Mouse (Mus musculus) liver, adult 2 months (tissue): Measurements from ENCODE around the gene Gm6096. TPM values are rescaled to one million over a fixed set of nuclear protein-coding genes. Genes with fewer than 3 reads are reported as not detected.

Experiments
- DNase-seq: peaks from one replicate; pipeline ENCODE4 v3.0.0-alpha.2; 2011; ENCODE audit warnings: low read depth, low spot score; ENCODE audit errors: extremely low read depth
- H3K27ac ChIP-seq: fragments of 200-500 bp; replicated peaks from 2 replicates; pipeline ENCODE4 v1.5.1; 2012; ENCODE audit warnings: low read depth, mild to moderate bottlenecking, control low read depth, inconsistent platforms, low read length; ENCODE audit not compliant: insufficient read depth
- H3K27me3 ChIP-seq: fragments of 200-500 bp; 2 replicates; pipeline ENCODE4 v1.6.1; 2012; ENCODE audit warnings: mild to moderate bottlenecking, moderate library complexity, low read length, inconsistent platforms; ENCODE audit not compliant: control insufficient read depth, insufficient read depth
- H3K36me3 ChIP-seq: fragments of 200-500 bp; 2 replicates; pipeline ENCODE4 v1.6.1; 2012; ENCODE audit warnings: low read length, inconsistent platforms; ENCODE audit not compliant: control insufficient read depth, insufficient read depth
- H3K4me1 ChIP-seq: fragments of 200-500 bp; 2 replicates; pipeline ENCODE4 v1.6.1; 2011; ENCODE audit warnings: low read length; ENCODE audit not compliant: control insufficient read depth, insufficient read depth
- H3K4me3 ChIP-seq: fragments of 200-500 bp; 2 replicates; pipeline ENCODE4 v1.5.1; 2011; ENCODE audit warnings: low read depth, mild to moderate bottlenecking, control low read depth, low read length, moderate library complexity; ENCODE audit not compliant: insufficient read depth
- H3K79me2 ChIP-seq: fragments of 200-500 bp; 2 replicates; pipeline ENCODE4 v1.6.1; 2012; ENCODE audit warnings: inconsistent platforms, mild to moderate bottlenecking, low read length, moderate library complexity; ENCODE audit not compliant: control insufficient read depth, insufficient read depth
- H3K9ac ChIP-seq: fragments of 200-500 bp; 2 replicates; pipeline ENCODE4 v1.6.1; 2012; ENCODE audit warnings: low read depth, mild to moderate bottlenecking, control low read depth, inconsistent platforms, low read length
- CTCF ChIP-seq: fragments of 200-500 bp; IDR thresholded peaks from 2 replicates; pipeline ENCODE4 v1.5.1; 2011; ENCODE audit warnings: low read depth, low read length, control low read depth
- POLR2A ChIP-seq: fragments of 200-500 bp; IDR thresholded peaks from 2 replicates; pipeline ENCODE4 v1.6.1; 2011; ENCODE audit warnings: low read length, control low read depth; ENCODE audit not compliant: insufficient read depth; ENCODE audit errors: extremely low read depth
- WGBS: fragments of 180-500 bp; shearing (Covaris S2); methylation state at CpG from one replicate; pipeline ENCODE4 v1.1.7; 2018; 5-methylcytosine and 5-hydroxymethylcytosine counted together
- polyA plus RNA-seq: library from polyadenylated mRNA; depleted of rRNA; stranded (reverse); fragments of >200 nt; gene quantifications from 2 replicates; pipeline ENCODE4 v1.2.3, GENCODE M21; 2012
- total RNA-seq: library from RNA; depleted of rRNA; stranded (reverse); fragments of >200 nt; gene quantifications from 2 replicates; pipeline ENCODE4 v1.2.3, GENCODE M21; 2014

Gene Gm6096
- total and polyA plus RNA-seq, 2 experiments = not detected

- Histone ChIP-seq H3K27me3 (no peaks in the 10 kb centered on the region), H3K36me3 (peaks cover 64% of the 10 kb centered on the region), H3K4me3 (no peak overlapping the region), H3K27ac (no peak overlapping the region), H3K79me2 (no peaks in the 10 kb centered on the region), H3K4me1 (no peaks in the 10 kb centered on the region), H3K9ac (no peak overlapping the region)
- TF ChIP-seq CTCF (no peak), POLR2A (no peak)
- DNase-seq = no peak
- 96% methylated on average over 11 of the region's 11 CpGs for WGBS
Observed at GRCm38 (mm10) chr7:34242176-34242575, 8.7 kb upstream of the Gm6096 start.

- Histone ChIP-seq H3K4me3 (no peak overlapping the region), H3K27me3 (no peaks in the 10 kb centered on the region), H3K36me3 (peaks cover 62% of the 10 kb centered on the region), H3K4me1 (no peaks in the 10 kb centered on the region), H3K79me2 (no peaks in the 10 kb centered on the region; the same call in 1 of the 2 replicates), H3K9ac (no peak overlapping the region), H3K27ac (no peak overlapping the region)
- no peak for TF ChIP-seq POLR2A
- TF ChIP-seq CTCF = no peak
- WGBS = 96% methylated on average over 3 of the region's 3 CpGs
- no peak for DNase-seq
Observed at GRCm38 (mm10) chr7:34246870-34247499, 3.9 kb upstream of the Gm6096 start.

- TF ChIP-seq CTCF = no peak
- TF ChIP-seq POLR2A = no peak
- no peak overlapping the region for H3K4me3 ChIP-seq
- H3K79me2 ChIP-seq = no peaks in the 10 kb centered on the region; the same call in 1 of the 2 replicates
- H3K36me3 ChIP-seq = peaks cover 61% of the 10 kb centered on the region
- 72% methylated on average over 2 of the region's 2 CpGs for WGBS
- no peaks in the 10 kb centered on the region for H3K27me3 ChIP-seq
- no peaks in the 10 kb centered on the region for H3K4me1 ChIP-seq
- no peak overlapping the region for H3K9ac ChIP-seq
- no peak for DNase-seq
- no peak overlapping the region for H3K27ac ChIP-seq
Observed at GRCm38 (mm10) chr7:34252030-34252429, 1.2 kb downstream of the Gm6096 start.

GRCm38 (mm10) chr7:34255137-34255536, 4.3 kb downstream of the Gm6096 start:
- TF ChIP-seq CTCF = no peak
- TF ChIP-seq POLR2A = no peak
- Histone ChIP-seq H3K4me3 (no peak overlapping the region), H3K79me2 (no peaks in the 10 kb centered on the region), H3K27ac (no peak overlapping the region), H3K4me1 (no peaks in the 10 kb centered on the region), H3K27me3 (no peaks in the 10 kb centered on the region), H3K36me3 (peaks cover 63% of the 10 kb centered on the region), H3K9ac (no peak overlapping the region)
- DNase-seq = no peak
- 81% methylated on average over 3 of the region's 3 CpGs for WGBS

GRCm38 (mm10) chr7:34255916-34256315, 5.1 kb downstream of the Gm6096 start:
- H3K27ac ChIP-seq = no peak overlapping the region
- no peak overlapping the region for H3K9ac ChIP-seq
- 75% methylated on average over 1 of the region's 1 CpGs for WGBS
- no peak for DNase-seq
- H3K27me3 ChIP-seq = no peaks in the 10 kb centered on the region
- peaks cover 64% of the 10 kb centered on the region for H3K36me3 ChIP-seq
- H3K4me3 ChIP-seq = no peak overlapping the region
- no peaks in the 10 kb centered on the region for H3K79me2 ChIP-seq
- no peaks in the 10 kb centered on the region for H3K4me1 ChIP-seq
- TF ChIP-seq POLR2A = no peak
- TF ChIP-seq CTCF = no peak

- Histone ChIP-seq H3K79me2 (no peaks in the 10 kb centered on the region), H3K36me3 (peaks cover 66% of the 10 kb centered on the region), H3K27me3 (no peaks in the 10 kb centered on the region), H3K9ac (no peak overlapping the region), H3K27ac (no peak overlapping the region), H3K4me1 (no peaks in the 10 kb centered on the region), H3K4me3 (no peak overlapping the region)
- DNase-seq = no peak
- TF ChIP-seq CTCF (no peak), POLR2A (no peak)
- whole genome bisulfite sequencing = 81% methylated on average over 9 of the region's 9 CpGs
Observed at GRCm38 (mm10) chr7:34257279-34257678, 6.4 kb downstream of the Gm6096 start.
